Comparison of ENCODE assay signal across 15 mouse cellular contexts in genomic region chr3:79864824-79865223, GRCm38 (mm10). TPM values are rescaled to one million over a fixed set of nuclear protein-coding genes. Genes with fewer than 3 reads are reported as not detected.
A peak's percentile ranks its signal among the peaks of the same experiment; 100 is the strongest.
DNase-seq lines count a peak whose midpoint lies in the region; ATAC-seq and TF ChIP-seq lines count a peak whose summit lies in the region.
"Had no signal": no experiment of that assay in that cellular context is flagged by ENCODE, and none has a peak within 500 bp of the region (broad histone marks: within the 10 kb centered on the region; RNA-seq: fewer than 3 reads in every experiment).

No protein-coding gene starts in this region.

- no peak overlapping the region for H3K9ac ChIP-seq in kidney, embryonic 15.5 days
- H3K9ac ChIP-seq in intestine, embryonic 16.5 days (ENCODE audit: low read depth, low read length) = no peak overlapping the region
- H3K9ac ChIP-seq: embryonic facial prominence, embryonic 12.5 days; lung, embryonic 14.5 days; midbrain, embryonic 15.5 days had no signal

- TF ChIP-seq POLR2A in brain, embryonic 14.5 days (IDR thresholded peaks at IDR 0.05; ENCODE audit: borderline replicate concordance, extremely low read depth, insufficient read depth, insufficient read length, poor library complexity, severe bottlenecking) = no peak

- TF ChIP-seq CTCF in brain, embryonic 14.5 days (IDR thresholded peaks at IDR 0.05; ENCODE audit: borderline replicate concordance, extremely low read depth, insufficient read depth, insufficient read length) = no peak

- H3K4me1 ChIP-seq in kidney, embryonic 15.5 days = peaks cover 14% of the 10 kb centered on the region
- no peaks in the 10 kb centered on the region for H3K4me1 ChIP-seq in intestine, embryonic 16.5 days (ENCODE audit: control insufficient read depth, insufficient read depth, low read length)
- H3K4me1 ChIP-seq: embryonic facial prominence, embryonic 12.5 days had no signal

- 41% methylated on average over 7 of the region's 7 CpGs for WGBS in kidney, embryonic 15.5 days
- 67% methylated on average over 7 of the region's 7 CpGs for WGBS in intestine, embryonic 16.5 days

- DNase-seq in adrenal gland, postnatal 14 days = peak; percentile 55
- no peak for DNase-seq in adrenal gland, postnatal 4 days (ENCODE audit: low spot score in 2 of 2)
- no peak for DNase-seq in kidney, postnatal 25 days
- peak; percentile 52 for DNase-seq in brain, embryonic 14.5 days (ENCODE audit: low read depth)
- DNase-seq: cerebellum, postnatal 14 days; heart, postnatal 14 days; lung, embryonic 14.5 days; right cerebral cortex, postnatal 25 days had no signal

- H3K4me2 ChIP-seq in kidney, embryonic 15.5 days = no peak overlapping the region
- H3K4me2 ChIP-seq in intestine, embryonic 16.5 days (ENCODE audit: low read depth, low read length) = no peak overlapping the region
- H3K4me2 ChIP-seq: embryonic facial prominence, embryonic 12.5 days; lung, embryonic 14.5 days; midbrain, embryonic 15.5 days had no signal

- 0 out of 2 replicates have a peak, but pooled peaks have one; percentile 27 for ATAC-seq in kidney, embryonic 15.5 days (replicated peaks; ENCODE audit: low FRiP score)
- peak; percentile 97 for ATAC-seq in megakaryocyte progenitor cell, adult 5-6 weeks (replicated peaks; ENCODE audit: poor library complexity)
- ATAC-seq in intestine, embryonic 16.5 days = no peak
- ATAC-seq: activated CD4-positive, CD25-positive, alpha-beta regulatory T cell, adult 4 months; hindbrain, embryonic 16.5 days; midbrain, embryonic 15.5 days had no signal

- no peaks in the 10 kb centered on the region for H3K27me3 ChIP-seq in kidney, embryonic 15.5 days
- no peaks in the 10 kb centered on the region for H3K27me3 ChIP-seq in intestine, embryonic 16.5 days (replicated peaks; ENCODE audit: control insufficient read depth, insufficient read depth, low read length)
- H3K27me3 ChIP-seq: embryonic facial prominence, embryonic 12.5 days; midbrain, embryonic 15.5 days had no signal

- H3K9me3 ChIP-seq in kidney, embryonic 15.5 days (replicated peaks) = no peaks in the 10 kb centered on the region
- H3K9me3 ChIP-seq in intestine, embryonic 16.5 days (ENCODE audit: control insufficient read depth, low read length) = no peaks in the 10 kb centered on the region
- H3K9me3 ChIP-seq: embryonic facial prominence, embryonic 12.5 days; midbrain, embryonic 15.5 days had no signal

- no peak overlapping the region for H3K4me3 ChIP-seq in kidney, embryonic 15.5 days (replicated peaks)
- H3K4me3 ChIP-seq in intestine, embryonic 16.5 days (ENCODE audit: low read length) = no peak overlapping the region
- H3K4me3 ChIP-seq: embryonic facial prominence, embryonic 12.5 days; midbrain, embryonic 15.5 days had no signal

- H3K36me3 ChIP-seq in kidney, embryonic 15.5 days = no peaks in the 10 kb centered on the region
- H3K36me3 ChIP-seq in intestine, embryonic 16.5 days (ENCODE audit: control insufficient read depth, insufficient read depth, low read length) = no peaks in the 10 kb centered on the region
- H3K36me3 ChIP-seq: embryonic facial prominence, embryonic 12.5 days; midbrain, embryonic 15.5 days had no signal

- no peak overlapping the region for H3K27ac ChIP-seq in kidney, embryonic 15.5 days
- H3K27ac ChIP-seq in intestine, embryonic 16.5 days (ENCODE audit: low read length) = no peak overlapping the region
- H3K27ac ChIP-seq: embryonic facial prominence, embryonic 12.5 days; midbrain, embryonic 15.5 days had no signal

RNA-seq across cellular contexts. Expression of gene Tmem144, which starts 12.3 kb away (rescaled TPM):
- total RNA-seq in adrenal gland, postnatal 14 days (2021) = 8.6 and 11.0 TPM in 2 replicates
- total RNA-seq in adrenal gland, postnatal 4 days (2021) = 10 to 100 TPM; 11.3 to 13.4 TPM
- 5.1 and 6.3 TPM in 2 replicates for polyA plus RNA-seq in kidney, embryonic 15.5 days (2015; fragmentation: Nextera tagmentation; extraction: Ambion mirVana)
- polyA plus RNA-seq in brain, embryonic 14.5 days (2012; rRNA removed) = 0.44 and 0.60 TPM in 2 replicates
- 2.2 and 4.3 TPM in 2 replicates for total RNA-seq in megakaryocyte progenitor cell, adult 5-6 weeks (2015)
- total RNA-seq in megakaryocyte progenitor cell, adult 5-6 weeks (2017) = 1.5 and 2.2 TPM in 2 replicates
- polyA plus RNA-seq in intestine, embryonic 16.5 days (2015; fragmentation: Nextera tagmentation; extraction: Ambion mirVana) = 16.2 and 25.6 TPM in 2 replicates
- polyA plus RNA-seq: activated CD4-positive, CD25-positive, alpha-beta regulatory T cell, adult 4 months had no signal

RNA-seq across cellular contexts. Expression of gene Fam198b, which starts 19.5 kb away (rescaled TPM):
- total RNA-seq in adrenal gland, postnatal 14 days (2021) = 27.3 and 31.0 TPM in 2 replicates
- total RNA-seq in adrenal gland, postnatal 4 days (2021) = 10 to 100 TPM; 24.8 TPM
- polyA plus RNA-seq in kidney, embryonic 15.5 days (2015; fragmentation: Nextera tagmentation; extraction: Ambion mirVana) = 13.4 and 14.7 TPM in 2 replicates
- 1.3 and 2.6 TPM in 2 replicates for polyA plus RNA-seq in brain, embryonic 14.5 days (2012; rRNA removed)
- 0.12 and 2.8 TPM in 2 replicates for total RNA-seq in megakaryocyte progenitor cell, adult 5-6 weeks (2015)
- total RNA-seq in megakaryocyte progenitor cell, adult 5-6 weeks (2017) = 0.04 and 2.6 TPM in 2 replicates
- 9.3 and 13.0 TPM in 2 replicates for polyA plus RNA-seq in intestine, embryonic 16.5 days (2015; fragmentation: Nextera tagmentation; extraction: Ambion mirVana)

Comparison
In these comparisons a context has a peak if more than half of its experiments do, and no peak if none do; other contexts are left out.
1. DNase-seq: peak in adrenal gland, postnatal 14 days (single experiment) and brain, embryonic 14.5 days (single experiment); none in adrenal gland, postnatal 4 days (0 of 2) and kidney, postnatal 25 days (0 of 2).